Mouse (Mus musculus) intestine, embryonic 15.5 days (tissue): ENCODE measurements around the gene Tas2r131. TPM values are rescaled to one million over a fixed set of nuclear protein-coding genes. Genes with fewer than 3 reads are reported as not detected.
"Not testable (repeated sequence)": the region's sequence is repeated elsewhere in the genome, so short reads cannot be mapped to it uniquely, and the experiment has no call there.

ENCODE experiments used
- ATAC-seq: fragments of 200-750 bp; cut with Nextera tagmentation; 2 replicates; pipeline ENCODE4 v1.8.0; 2017; ENCODE audit warnings: moderate TSS enrichment, moderate library complexity
- H3K27ac ChIP-seq: fragments of 300-500 bp; sonication (generic); 2 replicates; pipeline ENCODE4 v1.5.1; 2015; ENCODE audit warnings: mild to moderate bottlenecking, inconsistent platforms
- H3K27me3 ChIP-seq: fragments of 300-500 bp; sonication (generic); replicated peaks from 2 replicates; pipeline ENCODE4 v1.6.1; 2015; ENCODE audit warnings: inconsistent platforms
- H3K36me3 ChIP-seq: fragments of 300-500 bp; sonication (generic); 2 replicates; pipeline ENCODE4 v1.6.1; 2015; ENCODE audit warnings: inconsistent platforms
- H3K4me1 ChIP-seq: fragments of 300-500 bp; sonication (generic); replicated peaks from 2 replicates; pipeline ENCODE4 v1.6.1; 2015; ENCODE audit warnings: inconsistent platforms
- H3K4me2 ChIP-seq: fragments of 300-500 bp; sonication (generic); replicated peaks from 2 replicates; pipeline ENCODE4 v1.6.1; 2015; ENCODE audit warnings: mild to moderate bottlenecking, inconsistent platforms
- H3K4me3 ChIP-seq: fragments of 300-500 bp; sonication (generic); replicated peaks from 2 replicates; pipeline ENCODE4 v1.5.1; 2015; ENCODE audit warnings: inconsistent platforms
- H3K9ac ChIP-seq: fragments of 300-500 bp; sonication (generic); 2 replicates; pipeline ENCODE4 v1.6.1; 2015; ENCODE audit warnings: inconsistent platforms
- H3K9me3 ChIP-seq: fragments of 300-500 bp; sonication (generic); 2 replicates; pipeline ENCODE4 v1.6.1; 2016; ENCODE audit warnings: inconsistent platforms
- WGBS: fragments of 180-500 bp; shearing (Covaris S2); methylation state at CpG from one replicate; pipeline ENCODE4 v1.1.7; 2015; 5-methylcytosine and 5-hydroxymethylcytosine counted together
- polyA plus RNA-seq: library from polyadenylated mRNA; unstranded; fragments of >200 nt; fragmentation: Nextera tagmentation; extraction: Ambion mirVana; gene quantifications from 2 replicates; pipeline ENCODE4 v1.2.1, GENCODE M21; 2015

Tas2r131 gene
- not detected in 2 replicates for polyA plus RNA-seq

- no peak within 1 kb of the TSS for H3K9ac ChIP-seq
- WGBS, result 78% methylated on average over 1 of the region's 1 CpGs
- no peak within 1 kb of the TSS for H3K27ac ChIP-seq
- H3K9me3 ChIP-seq, result no peaks in the 10 kb centered on the region
- no peaks in the 10 kb centered on the region for H3K4me1 ChIP-seq
- H3K4me2 ChIP-seq, result no peak within 1 kb of the TSS
- no peaks in the 10 kb centered on the region for H3K27me3 ChIP-seq
- no peak within 1 kb of the TSS for H3K4me3 ChIP-seq
- no peak for ATAC-seq
- H3K36me3 ChIP-seq, result no peaks in the 10 kb centered on the region
These were observed at the start of gene Tas2r131 for GRCm38 (mm10) chr6:132957819-132958218. TSS of gene Tas2r131 (minus strand) at chr6:132957919.

DNA sequence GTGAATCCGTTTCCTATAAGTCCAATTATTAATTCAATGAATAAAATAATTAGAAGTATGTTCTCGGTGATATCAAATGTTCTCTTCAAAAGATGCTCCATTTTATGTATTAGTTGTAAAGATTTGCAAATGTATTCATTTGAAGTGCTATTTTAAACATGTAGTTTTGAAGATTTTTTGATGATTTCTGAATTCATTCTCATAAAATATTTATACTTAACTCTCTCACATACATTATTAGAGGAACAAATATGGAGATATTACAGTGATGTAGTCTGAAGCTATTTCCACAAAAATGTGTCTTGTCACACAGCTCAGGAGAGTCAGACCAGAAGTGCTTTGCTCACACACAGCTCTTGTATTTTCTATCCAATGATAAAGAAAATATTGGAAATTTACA, 23.1 kb upstream of the Tas2r131 start, which contains the start of gene Tas2r109:
Gene Tas2r109, minus strand, starts transcription at position 101 of the 400 bp plus-strand sequence.
- Histone ChIP-seq H3K4me1 (no peaks in the 10 kb centered on the region), H3K27ac (no peak within 1 kb of the TSS), H3K9ac (no peak within 1 kb of the TSS), H3K36me3 (no peaks in the 10 kb centered on the region), H3K27me3 (no peaks in the 10 kb centered on the region), H3K9me3 (no peaks in the 10 kb centered on the region), H3K4me3 (no peak within 1 kb of the TSS), H3K4me2 (no peak within 1 kb of the TSS)
- no peak for ATAC-seq
- 84% methylated on average over 2 of the region's 2 CpGs for WGBS

DNA sequence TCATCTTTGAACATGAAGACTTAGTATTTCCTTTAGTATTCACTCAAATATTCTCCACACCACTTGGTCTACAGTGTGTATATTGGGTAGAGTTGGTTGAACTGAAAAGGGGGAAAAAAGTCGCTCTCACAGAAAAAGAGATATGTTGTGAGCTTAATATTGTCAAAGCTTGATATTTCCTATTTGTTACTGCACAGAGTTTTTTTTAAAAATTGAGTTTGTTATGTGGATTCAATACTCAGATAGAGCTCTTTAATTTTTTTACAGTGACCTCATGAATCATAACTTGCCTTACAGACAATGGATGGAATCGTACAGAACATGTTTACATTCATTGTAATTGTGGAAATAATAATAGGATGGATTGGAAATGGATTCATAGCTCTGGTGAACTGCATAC, 6.9 kb downstream of the Tas2r131 start, which contains the start of gene Tas2r129:
Gene Tas2r129, plus strand, starts transcription at position 301 of the 400 bp plus-strand sequence.
- Histone ChIP-seq H3K9ac (no peak within 1 kb of the TSS), H3K36me3 (no peaks in the 10 kb centered on the region), H3K27me3 (no peaks in the 10 kb centered on the region), H3K4me1 (no peaks in the 10 kb centered on the region), H3K4me2 (no peak within 1 kb of the TSS), H3K9me3 (no peaks in the 10 kb centered on the region), H3K27ac (no peak within 1 kb of the TSS), H3K4me3 (no peak within 1 kb of the TSS)
- no peak for ATAC-seq
- 76% methylated on average over 2 of the region's 2 CpGs for WGBS

GRCm38 (mm10) chr6:132941376-132941775, 16.3 kb downstream of the Tas2r131 start:
- not testable (repeated sequence) for H3K9ac ChIP-seq, H3K4me3 ChIP-seq, H3K4me1 ChIP-seq, H3K9me3 ChIP-seq, H3K36me3 ChIP-seq, ATAC-seq, H3K27ac ChIP-seq, H3K27me3 ChIP-seq, H3K4me2 ChIP-seq

DNA sequence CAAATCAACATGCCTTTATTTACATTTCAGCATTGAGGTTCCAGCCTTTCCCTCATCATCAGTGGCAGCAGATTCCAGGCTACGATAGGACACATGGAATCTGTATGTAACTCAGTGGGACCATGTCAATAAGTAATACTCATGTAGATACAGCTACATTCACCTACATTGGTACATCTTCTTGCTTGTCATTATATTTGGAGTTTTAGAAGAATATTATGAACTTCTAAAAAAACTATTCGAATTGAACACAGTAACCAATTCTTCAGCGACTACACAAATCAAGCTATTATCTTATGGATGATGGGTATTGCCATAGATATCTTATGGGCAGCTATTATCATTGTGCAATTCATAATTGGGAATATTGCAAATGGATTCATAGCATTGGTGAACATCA, 48.4 kb downstream of the Tas2r131 start, which contains the start of gene Tas2r125:
Gene Tas2r125, plus strand, starts transcription at position 301 of the 400 bp plus-strand sequence.
- H3K4me2 ChIP-seq, result no peak within 1 kb of the TSS
- no peaks in the 10 kb centered on the region for H3K27me3 ChIP-seq
- no peak within 1 kb of the TSS for H3K27ac ChIP-seq
- no peaks in the 10 kb centered on the region for H3K36me3 ChIP-seq
- WGBS, result 87% methylated on average over 3 of the region's 3 CpGs
- no peaks in the 10 kb centered on the region for H3K9me3 ChIP-seq
- H3K9ac ChIP-seq, result no peak within 1 kb of the TSS
- no peak within 1 kb of the TSS for H3K4me3 ChIP-seq
- ATAC-seq, result no peak
- H3K4me1 ChIP-seq, result no peaks in the 10 kb centered on the region

Other genes starting within 250 kb of the Tas2r131 start
- gene Tas2r122, start 246.0 kb downstream of the Tas2r131 start, polyA plus RNA-seq, result not detected in 2 replicates
- not detected in 2 replicates for gene Tas2r115, start 219.9 kb downstream of the Tas2r131 start, polyA plus RNA-seq
- gene Tas2r124, start 203.2 kb downstream of the Tas2r131 start, polyA plus RNA-seq, result not detected in 2 replicates
- gene Tas2r102, start 195.8 kb downstream of the Tas2r131 start, polyA plus RNA-seq, result not detected in 2 replicates
- gene Tas2r136, start 179.8 kb downstream of the Tas2r131 start, polyA plus RNA-seq, result not detected in 2 replicates
- not detected in 2 replicates for gene Tas2r117, start 155.1 kb downstream of the Tas2r131 start, polyA plus RNA-seq
- gene Tas2r123, start 110.8 kb downstream of the Tas2r131 start, polyA plus RNA-seq, result not detected in 2 replicates
- gene Tas2r116, start 102.5 kb downstream of the Tas2r131 start, polyA plus RNA-seq, result not detected in 2 replicates
- not detected in 2 replicates for gene Tas2r110, start 89.9 kb downstream of the Tas2r131 start, polyA plus RNA-seq
- not detected in 2 replicates for gene Tas2r113, start 64.9 kb downstream of the Tas2r131 start, polyA plus RNA-seq
- gene Tas2r125, start 48.3 kb downstream of the Tas2r131 start, polyA plus RNA-seq, result not detected in 2 replicates
- not detected in 2 replicates for gene Tas2r129, start 6.8 kb downstream of the Tas2r131 start, polyA plus RNA-seq
- gene Tas2r109, start 23.0 kb upstream of the Tas2r131 start, polyA plus RNA-seq, result not detected in 2 replicates
- not detected in 2 replicates for gene Tas2r103, start 79.2 kb upstream of the Tas2r131 start, polyA plus RNA-seq
- gene Tas2r140, start 97.9 kb upstream of the Tas2r131 start, polyA plus RNA-seq, result not detected in 2 replicates
- 78.2 and 99.2 TPM in 2 replicates for gene Smim10l1, start 147.0 kb upstream of the Tas2r131 start, polyA plus RNA-seq